8 mouse cellular contexts compared by ENCODE assay signal in the genomic region with DNA sequence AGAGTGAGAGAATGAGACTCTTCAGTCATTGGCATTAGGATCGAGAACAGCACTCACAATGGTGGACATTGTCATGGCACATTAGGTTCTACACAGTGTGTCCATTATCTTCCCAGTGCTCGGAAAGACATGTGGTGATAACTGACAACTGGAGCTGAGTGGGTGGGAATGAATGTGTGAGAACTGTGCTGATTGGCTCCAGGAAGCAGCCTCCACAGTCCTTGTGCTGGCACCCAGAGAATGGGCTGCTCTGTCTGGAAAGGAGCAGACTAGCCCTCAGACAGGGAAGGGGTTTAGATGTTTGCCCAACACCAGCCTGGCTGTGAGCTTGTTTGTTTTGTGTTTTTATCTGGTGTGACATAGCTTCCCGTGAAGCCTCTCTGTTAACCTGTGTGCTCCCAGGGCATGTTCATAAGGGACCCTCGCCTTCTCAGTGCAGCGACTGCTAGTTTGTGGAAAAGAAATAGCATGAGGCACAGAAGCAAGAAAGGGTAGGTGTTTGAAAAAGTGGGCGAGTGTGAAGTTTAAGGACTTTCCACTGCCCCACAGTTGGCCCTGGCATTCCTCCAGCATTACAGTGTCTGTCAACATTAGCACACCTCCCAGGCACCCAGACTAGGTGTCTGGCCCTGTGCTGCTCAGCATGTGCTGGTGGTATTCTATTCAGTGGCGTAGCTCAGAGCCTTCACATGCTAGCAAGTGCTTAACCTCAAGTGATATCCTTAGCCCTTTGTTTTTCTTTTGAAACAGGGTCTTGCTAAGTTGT. TPM values are rescaled to one million over a fixed set of nuclear protein-coding genes. Genes with fewer than 3 reads are reported as not detected.
A peak's percentile ranks its signal among the peaks of the same experiment; 100 is the strongest.
DNase-seq lines count a peak whose midpoint lies in the region; ATAC-seq and TF ChIP-seq lines count a peak whose summit lies in the region.

No protein-coding gene starts in this region.

- intact Hi-C loops in left cerebral cortex, adult 2 months (cut with DNase I), result loop anchor here (2.0 to 5.0 kb wide), 2 partner anchors 18 to 49 kb away; no protein-coding TSS in a partner anchor

- no peak; the same call in 1 of the 2 replicates for TF ChIP-seq CTCF in left cerebral cortex, adult 2 months (IDR thresholded peaks at IDR 0.05)

- H3K36me3 ChIP-seq in liver, embryonic 11.5 days (ENCODE audit: control insufficient read depth, insufficient read depth, low read length), result no peaks in the 10 kb centered on the region
- no peaks in the 10 kb centered on the region for H3K36me3 ChIP-seq in hindbrain, embryonic 10.5 days
- no peaks in the 10 kb centered on the region for H3K36me3 ChIP-seq in neural tube, embryonic 13.5 days

- DNase-seq in liver, result peak; percentile 23
- DNase-seq in liver, embryonic 11.5 days (ENCODE audit: low spot score), result no peak
- DNase-seq in hindbrain, embryonic 10.5 days (ENCODE audit: low spot score), result peak; percentile 19
- peak; percentile 46 to 54 for DNase-seq in left cerebral cortex, adult 2 months (ENCODE audit: extremely low spot score in 1 of 2, low spot score in 2 of 2)
- no peak for DNase-seq in cerebellum, adult 11-12 months
- DNase-seq in kidney, postnatal 14 days, result no peak
- no peak for DNase-seq in kidney, adult 9 months

- no peak overlapping the region for H3K27ac ChIP-seq in liver, embryonic 11.5 days (ENCODE audit: low read depth, low read length)
- no peak overlapping the region for H3K27ac ChIP-seq in hindbrain, embryonic 10.5 days
- H3K27ac ChIP-seq in left cerebral cortex, adult 2 months, result peak overlapping the region; percentile 25
- H3K27ac ChIP-seq in neural tube, embryonic 13.5 days (replicated peaks), result no peak overlapping the region

- no peak; the same call in 1 of the 2 replicates for ATAC-seq in liver, embryonic 11.5 days (replicated peaks; ENCODE audit: low FRiP score)
- ATAC-seq in neural tube, embryonic 13.5 days (ENCODE audit: low read depth), result peak; percentile 73

- H3K9ac ChIP-seq in liver, embryonic 11.5 days (ENCODE audit: low read depth, low read length), result no peak overlapping the region
- no peak overlapping the region for H3K9ac ChIP-seq in neural tube, embryonic 13.5 days

- H3K27me3 ChIP-seq in liver, embryonic 11.5 days (replicated peaks; ENCODE audit: control insufficient read depth, insufficient read depth, low read length), result no peaks in the 10 kb centered on the region
- H3K27me3 ChIP-seq in hindbrain, embryonic 10.5 days (ENCODE audit: insufficient read depth, poor library complexity, severe bottlenecking), result no peaks in the 10 kb centered on the region
- no peaks in the 10 kb centered on the region for H3K27me3 ChIP-seq in neural tube, embryonic 13.5 days

- WGBS in liver, embryonic 11.5 days, result 58% methylated on average over 7 of the region's 7 CpGs
- WGBS in hindbrain, embryonic 10.5 days, result 55% methylated on average over 7 of the region's 7 CpGs
- 44% methylated on average over 7 of the region's 7 CpGs for WGBS in neural tube, embryonic 13.5 days

- H3K9me3 ChIP-seq in liver, embryonic 11.5 days (ENCODE audit: control insufficient read depth, low read length), result no peaks in the 10 kb centered on the region
- no peaks in the 10 kb centered on the region for H3K9me3 ChIP-seq in hindbrain, embryonic 10.5 days
- H3K9me3 ChIP-seq in neural tube, embryonic 13.5 days, result no peaks in the 10 kb centered on the region

- no peak overlapping the region for H3K4me2 ChIP-seq in liver, embryonic 11.5 days
- no peak overlapping the region for H3K4me2 ChIP-seq in neural tube, embryonic 13.5 days

- H3K4me1 ChIP-seq in liver, embryonic 11.5 days (replicated peaks; ENCODE audit: control insufficient read depth, insufficient read depth, low read length), result peaks cover 5% of the 10 kb centered on the region
- H3K4me1 ChIP-seq in hindbrain, embryonic 10.5 days (replicated peaks), result peaks cover 17% of the 10 kb centered on the region
- H3K4me1 ChIP-seq in neural tube, embryonic 13.5 days (replicated peaks), result peaks cover 14% of the 10 kb centered on the region

- no peak overlapping the region for H3K4me3 ChIP-seq in liver, embryonic 11.5 days (ENCODE audit: low read depth, low read length)
- no peak overlapping the region for H3K4me3 ChIP-seq in hindbrain, embryonic 10.5 days
- H3K4me3 ChIP-seq in left cerebral cortex, adult 2 months, result no peak overlapping the region
- H3K4me3 ChIP-seq in neural tube, embryonic 13.5 days, result no peak overlapping the region

RNA-seq across cellular contexts. Expression of a gene that starts 51.4 kb away (rescaled TPM):
- polyA plus RNA-seq in liver, embryonic 11.5 days (2014; fragmentation: Nextera tagmentation; extraction: Ambion mirVana), result 6.0 and 6.8 TPM in 2 replicates
- polyA plus RNA-seq in hindbrain, embryonic 10.5 days (2016; fragmentation: Nextera tagmentation; extraction: Ambion mirVana), result 14.5 and 21.8 TPM in 2 replicates
- 100 to 1,000 TPM; 214 to 217 TPM for total RNA-seq in left cerebral cortex, adult 2 months (2021)
- polyA plus RNA-seq in neural tube, embryonic 13.5 days (2015; fragmentation: Nextera tagmentation; extraction: Ambion mirVana), result 55.8 and 56.8 TPM in 2 replicates

Comparison
In these comparisons a context has a peak if more than half of its experiments do, and no peak if none do; other contexts are left out.
1. DNase-seq: peak in liver (single experiment), hindbrain, embryonic 10.5 days (single experiment) and left cerebral cortex, adult 2 months (2 of 2); none in liver, embryonic 11.5 days (single experiment), cerebellum, adult 11-12 months (single experiment), kidney, postnatal 14 days (single experiment) and kidney, adult 9 months (single experiment).